Comparison of ENCODE assay signal across 8 mouse cellular contexts in genomic region chr13:96542081-96542889, GRCm38 (mm10). TPM values are rescaled to one million over a fixed set of nuclear protein-coding genes. Genes with fewer than 3 reads are reported as not detected.
DNase-seq lines count a peak whose midpoint lies in the region; ATAC-seq and TF ChIP-seq lines count a peak whose summit lies in the region.

Gene Polk (minus strand): TSS chr13:96542579.
Gene Col4a3bp (plus strand): TSS chr13:96542618.

- H3K9ac ChIP-seq in lung, postnatal 0 days (replicated peaks; ENCODE audit: low read depth) = peak within 1 kb of the TSS; percentile 97

- H3K27ac ChIP-seq in hindbrain, embryonic 10.5 days = peak within 1 kb of the TSS; percentile 98
- peak within 1 kb of the TSS; percentile 94 for H3K27ac ChIP-seq in lung, postnatal 0 days (ENCODE audit: low read length)

- 0 out of 2 replicates have a peak, but pooled peaks have one; percentile 22 for TF ChIP-seq EP300 in lung, postnatal 0 days (IDR thresholded peaks at IDR 0.05)

- no peaks in the 10 kb centered on the region for H3K27me3 ChIP-seq in hindbrain, embryonic 10.5 days (ENCODE audit: insufficient read depth, poor library complexity, severe bottlenecking)
- H3K27me3 ChIP-seq in lung, postnatal 0 days (replicated peaks; ENCODE audit: insufficient read depth, low read length) = no peaks in the 10 kb centered on the region

- ATAC-seq in frontal cortex, adult (ENCODE audit: low TSS enrichment) = peak; percentile 99
- ATAC-seq in lung, postnatal 0 days = peak; percentile 99

- peaks cover 21% of the 10 kb centered on the region for H3K4me1 ChIP-seq in hindbrain, embryonic 10.5 days (replicated peaks)
- H3K4me1 ChIP-seq in lung, postnatal 0 days (ENCODE audit: insufficient read depth, low read depth, low read length) = peaks cover under 1% of the 10 kb centered on the region; the same call in 1 of the 2 replicates

- H3K4me3 ChIP-seq in hindbrain, embryonic 10.5 days = peak within 1 kb of the TSS; percentile 99
- peak within 1 kb of the TSS; percentile 96 for H3K4me3 ChIP-seq in lung, postnatal 0 days (ENCODE audit: low read depth, low read length)

- peak within 1 kb of the TSS; percentile 76 for H3K4me2 ChIP-seq in lung, postnatal 0 days (replicated peaks; ENCODE audit: low read depth, low read length)

- peak; percentile 99 for DNase-seq in MN1 (ENCODE audit: low spot score)
- peak; percentile 97 for DNase-seq in cerebellum, adult 9-10 months
- peak; percentile 96 for DNase-seq in hindbrain, embryonic 10.5 days (ENCODE audit: low spot score)
- peak; percentile 97 for DNase-seq in layer of hippocampus, adult 9-11 months
- DNase-seq in lung, postnatal 0 days (ENCODE audit: low spot score) = peak; percentile 99
- DNase-seq in ovary, postnatal 14 days (ENCODE audit: low spot score) = peak; percentile 90
- DNase-seq in thymus, postnatal 14 days = peak; percentile 95

- no peak for TF ChIP-seq CTCF in lung, postnatal 0 days (IDR thresholded peaks at IDR 0.05)

- under 1% methylated on average over 50 of the region's 50 CpGs for WGBS in hindbrain, embryonic 10.5 days
- WGBS in lung, postnatal 0 days = 2% methylated on average over 37 of the region's 50 CpGs

- no peaks in the 10 kb centered on the region for H3K36me3 ChIP-seq in hindbrain, embryonic 10.5 days
- H3K36me3 ChIP-seq in lung, postnatal 0 days (ENCODE audit: insufficient read depth, low read length) = no peaks in the 10 kb centered on the region

- H3K9me3 ChIP-seq in hindbrain, embryonic 10.5 days = no peaks in the 10 kb centered on the region
- no peaks in the 10 kb centered on the region for H3K9me3 ChIP-seq in lung, postnatal 0 days (ENCODE audit: low read length)

RNA-seq across cellular contexts. Expression of gene Polk, which starts in this region (rescaled TPM):
- 7.5 and 9.1 TPM in 2 replicates for polyA plus RNA-seq in hindbrain, embryonic 10.5 days (2016; fragmentation: Nextera tagmentation; extraction: Ambion mirVana)
- 4.6 and 5.0 TPM in 2 replicates for polyA plus RNA-seq in lung, postnatal 0 days (2015; fragmentation: Nextera tagmentation; extraction: Ambion mirVana)

RNA-seq across cellular contexts. Expression of gene Col4a3bp, which starts in this region (rescaled TPM):
- 6.4 and 6.8 TPM in 2 replicates for polyA plus RNA-seq in hindbrain, embryonic 10.5 days (2016; fragmentation: Nextera tagmentation; extraction: Ambion mirVana)
- 10.0 and 12.9 TPM in 2 replicates for polyA plus RNA-seq in lung, postnatal 0 days (2015; fragmentation: Nextera tagmentation; extraction: Ambion mirVana)

Comparison
In these comparisons a context has a peak if more than half of its experiments do, and no peak if none do; other contexts are left out.
1. Peak in every context shown above with its lines: DNase-seq, ATAC-seq, H3K4me3 ChIP-seq and H3K27ac ChIP-seq.